Mouse (Mus musculus) liver, embryonic 15.5 days (tissue): ENCODE measurements around the gene Aldh3b2. TPM values are rescaled to one million over a fixed set of nuclear protein-coding genes. Genes with fewer than 3 reads are reported as not detected.

ENCODE experiments used
- ATAC-seq: fragments of 200-750 bp; cut with Nextera tagmentation; 2 replicates; pipeline ENCODE4 v1.8.0; 2017; ENCODE audit warnings: moderate number of reproducible peaks, mild to moderate bottlenecking, moderate library complexity; ENCODE audit not compliant: insufficient read depth
- H3K27ac ChIP-seq: fragments of 300-500 bp; sonication (generic); replicated peaks from 2 replicates; pipeline ENCODE4 v1.5.1; 2015; ENCODE audit warnings: mild to moderate bottlenecking, inconsistent platforms
- H3K27me3 ChIP-seq: fragments of 300-500 bp; sonication (generic); 2 replicates; pipeline ENCODE4 v1.6.1; 2015; ENCODE audit warnings: mild to moderate bottlenecking, inconsistent platforms
- H3K36me3 ChIP-seq: fragments of 300-500 bp; sonication (generic); replicated peaks from 2 replicates; pipeline ENCODE4 v1.6.1; 2015; ENCODE audit warnings: moderate library complexity, mild to moderate bottlenecking, inconsistent platforms
- H3K4me1 ChIP-seq: fragments of 300-500 bp; sonication (generic); replicated peaks from 2 replicates; pipeline ENCODE4 v1.6.1; 2015; ENCODE audit warnings: inconsistent platforms
- H3K4me2 ChIP-seq: fragments of 300-500 bp; sonication (generic); 2 replicates; pipeline ENCODE4 v1.6.1; 2015; ENCODE audit warnings: moderate library complexity, mild to moderate bottlenecking, inconsistent platforms
- H3K4me3 ChIP-seq: fragments of 300-500 bp; sonication (generic); replicated peaks from 2 replicates; pipeline ENCODE4 v1.5.1; 2015; ENCODE audit warnings: mild to moderate bottlenecking, inconsistent platforms
- H3K9ac ChIP-seq: fragments of 300-500 bp; sonication (generic); 2 replicates; pipeline ENCODE4 v1.6.1; 2015; ENCODE audit warnings: moderate library complexity, mild to moderate bottlenecking, inconsistent platforms
- H3K9me3 ChIP-seq: fragments of 300-500 bp; sonication (generic); replicated peaks from 2 replicates; pipeline ENCODE4 v1.6.1; 2016; ENCODE audit warnings: inconsistent platforms
- WGBS: fragments of 180-500 bp; shearing (Covaris S2); methylation state at CpG from one replicate; pipeline ENCODE4 v1.1.7; 2015; ENCODE audit warnings: mixed read lengths; ENCODE audit not compliant: insufficient replicate concordance; 5-methylcytosine and 5-hydroxymethylcytosine counted together
- polyA plus RNA-seq: library from polyadenylated mRNA; unstranded; fragments of >200 nt; fragmentation: Nextera tagmentation; extraction: Ambion mirVana; gene quantifications from 2 replicates; pipeline ENCODE4 v1.2.1, GENCODE M21; 2015

Gene Aldh3b2
- polyA plus RNA-seq, 1 experiment from 2014 or later, result 0.32 TPM

- Histone ChIP-seq H3K4me3 (0 out of 2 replicates have a peak overlapping the region, but pooled peaks have one; percentile 92), H3K4me1 (peaks cover 30% of the 10 kb centered on the region), H3K4me2 (peak overlapping the region; percentile 99), H3K27ac (peak overlapping the region; percentile 99; the same call in 1 of the 2 replicates), H3K9me3 (no peaks in the 10 kb centered on the region), H3K36me3 (no peaks in the 10 kb centered on the region), H3K9ac (no peak overlapping the region), H3K27me3 (no peaks in the 10 kb centered on the region)
- ATAC-seq, result no peak
- WGBS, result 58% methylated on average over 9 of the region's 9 CpGs
These were observed 27.1 kb downstream of the Aldh3b2 start for GRCm38 (mm10) chr19:3999121-3999730.

GRCm38 (mm10) chr19:4000119-4000900 lies 28.2 kb downstream of the Aldh3b2 start, which contains the start of the genes Nudt8 and Gm49405:
Nudt8 (plus strand) TSS chr19:4000580.
Gm49405 (plus strand) TSS chr19:4000626.
- Histone ChIP-seq H3K9me3 (no peaks in the 10 kb centered on the region), H3K4me2 (peak within 1 kb of the TSS; percentile 99), H3K27ac (peak within 1 kb of the TSS; percentile 99), H3K4me3 (peak within 1 kb of the TSS; percentile 92), H3K9ac (peak within 1 kb of the TSS; percentile 89), H3K27me3 (no peaks in the 10 kb centered on the region), H3K4me1 (peaks cover 30% of the 10 kb centered on the region), H3K36me3 (no peaks in the 10 kb centered on the region)
- ATAC-seq, result peak; percentile 87
- WGBS, result under 1% methylated on average over 64 of the region's 64 CpGs

GRCm38 (mm10) chr19:4000949-4001525 lies 28.9 kb downstream of the Aldh3b2 start:
- peak overlapping the region; percentile 99 for H3K27ac ChIP-seq
- peak overlapping the region; percentile 89 for H3K9ac ChIP-seq
- H3K36me3 ChIP-seq, result peaks cover 5% of the 10 kb centered on the region
- H3K27me3 ChIP-seq, result no peaks in the 10 kb centered on the region
- no peaks in the 10 kb centered on the region for H3K9me3 ChIP-seq
- peaks cover 30% of the 10 kb centered on the region for H3K4me1 ChIP-seq
- 27% methylated on average over 17 of the region's 17 CpGs for WGBS
- H3K4me2 ChIP-seq, result peak overlapping the region; percentile 99
- ATAC-seq, result peak; percentile 4; the same call in 1 of the 2 replicates
- peak overlapping the region; percentile 92 for H3K4me3 ChIP-seq

GRCm38 (mm10) chr19:4001752-4002151 lies 29.6 kb downstream of the Aldh3b2 start:
- H3K9ac ChIP-seq, result no peak overlapping the region
- H3K36me3 ChIP-seq, result peaks cover 12% of the 10 kb centered on the region
- 0 out of 2 replicates have a peak overlapping the region, but pooled peaks have one; percentile 99 for H3K4me2 ChIP-seq
- H3K27me3 ChIP-seq, result no peaks in the 10 kb centered on the region
- H3K27ac ChIP-seq, result no peak overlapping the region
- 85% methylated on average over 5 of the region's 5 CpGs for WGBS
- H3K4me3 ChIP-seq, result 0 out of 2 replicates have a peak overlapping the region, but pooled peaks have one; percentile 1
- peaks cover 30% of the 10 kb centered on the region for H3K4me1 ChIP-seq
- ATAC-seq, result no peak
- H3K9me3 ChIP-seq, result no peaks in the 10 kb centered on the region

GRCm38 (mm10) chr19:4003112-4003511 lies 31.0 kb downstream of the Aldh3b2 start, which contains the start of gene Doc2g:
Doc2g (plus strand) TSS chr19:4003313.
- no peaks in the 10 kb centered on the region for H3K9me3 ChIP-seq
- H3K27ac ChIP-seq, result no peak within 1 kb of the TSS
- peaks cover 25% of the 10 kb centered on the region for H3K36me3 ChIP-seq
- peaks cover 30% of the 10 kb centered on the region for H3K4me1 ChIP-seq
- no peak within 1 kb of the TSS for H3K4me3 ChIP-seq
- no peaks in the 10 kb centered on the region for H3K27me3 ChIP-seq
- H3K9ac ChIP-seq, result no peak within 1 kb of the TSS
- WGBS, result 60% methylated on average over 1 of the region's 1 CpGs
- no peak for ATAC-seq
- H3K4me2 ChIP-seq, result no peak within 1 kb of the TSS

GRCm38 (mm10) chr19:4003641-4004040 lies 31.5 kb downstream of the Aldh3b2 start:
- 72% methylated on average over 12 of the region's 12 CpGs for WGBS
- Histone ChIP-seq H3K36me3 (peaks cover 31% of the 10 kb centered on the region), H3K27ac (no peak overlapping the region), H3K27me3 (no peaks in the 10 kb centered on the region), H3K9ac (no peak overlapping the region), H3K9me3 (no peaks in the 10 kb centered on the region), H3K4me1 (peaks cover 30% of the 10 kb centered on the region), H3K4me2 (no peak overlapping the region), H3K4me3 (no peak overlapping the region)
- no peak for ATAC-seq

- Histone ChIP-seq H3K27ac (no peak overlapping the region), H3K4me3 (no peak overlapping the region), H3K4me1 (peaks cover 24% of the 10 kb centered on the region), H3K4me2 (no peak overlapping the region), H3K9ac (no peak overlapping the region), H3K36me3 (peaks cover 38% of the 10 kb centered on the region), H3K9me3 (no peaks in the 10 kb centered on the region), H3K27me3 (no peaks in the 10 kb centered on the region)
- ATAC-seq, result no peak
- 83% methylated on average over 15 of the region's 15 CpGs for WGBS
These were observed 32.2 kb downstream of the Aldh3b2 start for GRCm38 (mm10) chr19:4004331-4004730.

GRCm38 (mm10) chr19:4005091-4005490 lies 33.0 kb downstream of the Aldh3b2 start:
- Histone ChIP-seq H3K9ac (no peak overlapping the region), H3K9me3 (no peaks in the 10 kb centered on the region), H3K4me2 (no peak overlapping the region), H3K4me3 (no peak overlapping the region), H3K27me3 (no peaks in the 10 kb centered on the region), H3K4me1 (peaks cover 18% of the 10 kb centered on the region), H3K36me3 (peaks cover 45% of the 10 kb centered on the region), H3K27ac (no peak overlapping the region)
- no peak for ATAC-seq
- WGBS, result 80% methylated on average over 9 of the region's 9 CpGs

GRCm38 (mm10) chr19:4005971-4006370 lies 33.8 kb downstream of the Aldh3b2 start:
- no peak overlapping the region for H3K27ac ChIP-seq
- H3K27me3 ChIP-seq, result no peaks in the 10 kb centered on the region
- no peaks in the 10 kb centered on the region for H3K9me3 ChIP-seq
- H3K9ac ChIP-seq, result no peak overlapping the region
- peaks cover 52% of the 10 kb centered on the region for H3K36me3 ChIP-seq
- H3K4me2 ChIP-seq, result no peak overlapping the region
- ATAC-seq, result no peak
- WGBS, result 79% methylated on average over 8 of the region's 8 CpGs
- H3K4me1 ChIP-seq, result peaks cover 14% of the 10 kb centered on the region
- no peak overlapping the region for H3K4me3 ChIP-seq

GRCm38 (mm10) chr19:4011086-4011485 lies 39.0 kb downstream of the Aldh3b2 start:
- Histone ChIP-seq H3K4me2 (peak overlapping the region; percentile 78), H3K36me3 (peaks cover 50% of the 10 kb centered on the region), H3K27ac (no peak overlapping the region), H3K4me3 (peak overlapping the region; percentile 83), H3K27me3 (no peaks in the 10 kb centered on the region), H3K4me1 (peaks cover 41% of the 10 kb centered on the region), H3K9ac (no peak overlapping the region), H3K9me3 (no peaks in the 10 kb centered on the region)
- 87% methylated on average over 5 of the region's 5 CpGs for WGBS
- no peak for ATAC-seq
